Mouse (Mus musculus) C3H10T1/2 (cell line): ENCODE measurements around the gene Rprm. TPM values are rescaled to one million over a fixed set of nuclear protein-coding genes. Genes with fewer than 3 reads are reported as not detected.

Source experiments
- polyA plus RNA-seq, 2 experiments: library from polyadenylated mRNA; unstranded; fragments of >200 nt; fragmentation: generic; extraction: Trizol; gene quantifications; one replicate each; pipeline ENCODE4 v1.2.1; 2012; ENCODE audit warnings: missing spikeins in 2 of 2

Gene Rprm
- polyA plus RNA-seq, result under 1 TPM; 0.09 to 0.15 TPM

GRCm38 (mm10) chr2:54085430-54086087 is at the start of gene Rprm:
TSS of gene Rprm (minus strand) at chr2:54085552.

